Mouse (Mus musculus) left cerebral cortex, adult 11 months (tissue): ENCODE measurements around the gene Myh10.
"Not testable (repeated sequence)": the region's sequence is repeated elsewhere in the genome, so short reads cannot be mapped to it uniquely, and the experiment has no call there.

Source experiments
- DNase-seq: peaks from one replicate; pipeline ENCODE4 v3.0.0; 2022; ENCODE audit warnings: low spot score

Myh10 gene

DNA sequence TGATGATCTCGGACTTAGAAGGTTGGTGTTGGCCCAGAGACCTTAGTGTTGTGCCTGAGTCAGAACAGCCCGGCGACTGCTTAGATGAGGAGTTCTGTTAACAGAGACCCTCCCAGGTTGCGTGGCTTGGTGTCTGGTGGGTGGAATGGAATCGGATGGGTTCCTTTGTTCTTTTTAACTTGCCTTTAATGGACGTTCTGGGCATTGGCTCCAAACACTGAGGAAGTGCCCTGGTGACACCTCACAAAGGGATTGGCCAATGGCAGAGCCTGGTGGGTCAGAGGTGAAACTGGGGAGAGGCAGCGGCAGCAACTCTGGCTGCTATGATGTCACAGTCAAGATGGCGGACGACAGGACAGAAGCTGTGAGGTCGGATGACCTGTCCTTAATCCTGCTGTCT lies 99.4 kb downstream of the Myh10 start:
- DNase-seq, result no peak

- DNase-seq, result no peak
Observed at GRCm38 (mm10) chr11:68791794-68792193, 100.4 kb downstream of the Myh10 start.

DNA sequence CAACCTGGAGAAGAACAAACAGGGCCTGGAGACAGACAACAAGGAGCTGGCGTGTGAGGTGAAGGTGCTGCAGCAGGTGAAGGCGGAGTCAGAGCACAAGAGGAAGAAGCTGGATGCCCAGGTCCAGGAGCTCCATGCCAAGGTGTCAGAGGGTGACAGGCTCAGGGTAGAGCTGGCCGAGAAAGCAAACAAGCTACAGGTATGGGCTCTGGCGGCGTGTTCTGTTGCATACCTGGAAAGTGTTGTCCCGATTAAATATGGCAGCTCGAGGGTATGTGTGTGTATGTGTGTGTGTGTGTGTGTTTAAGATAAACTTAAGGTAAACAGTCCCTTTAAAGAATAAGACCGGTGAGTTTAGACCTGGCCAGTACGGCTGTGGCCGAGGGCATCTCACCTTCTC lies 106.9 kb downstream of the Myh10 start:
- DNase-seq, result no peak

GRCm38 (mm10) chr11:68805148-68805547 lies 113.8 kb downstream of the Myh10 start:
- no peak for DNase-seq

DNA sequence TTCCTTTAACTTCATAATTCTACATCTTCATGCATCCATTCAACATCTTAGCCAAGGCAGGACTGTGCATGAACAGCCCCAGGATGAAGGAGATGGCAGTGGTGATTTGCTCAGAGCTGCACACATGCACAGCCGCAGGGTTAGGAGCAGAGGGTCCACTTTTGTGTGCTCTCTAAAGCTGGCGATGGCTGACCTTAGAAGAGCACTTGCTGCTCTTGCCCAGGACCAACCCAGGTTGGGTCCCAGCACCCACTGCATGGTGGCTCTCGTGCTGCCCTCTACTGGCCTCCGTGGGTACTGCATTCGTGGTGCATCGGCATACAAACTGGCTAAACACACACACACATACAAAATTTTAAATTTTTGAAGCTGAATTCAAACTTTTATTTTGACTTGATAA lies 116.4 kb downstream of the Myh10 start:
- peak; percentile 50 for DNase-seq

GRCm38 (mm10) chr11:68811881-68812577 lies 120.7 kb downstream of the Myh10 start:
- DNase-seq, result no peak

DNA sequence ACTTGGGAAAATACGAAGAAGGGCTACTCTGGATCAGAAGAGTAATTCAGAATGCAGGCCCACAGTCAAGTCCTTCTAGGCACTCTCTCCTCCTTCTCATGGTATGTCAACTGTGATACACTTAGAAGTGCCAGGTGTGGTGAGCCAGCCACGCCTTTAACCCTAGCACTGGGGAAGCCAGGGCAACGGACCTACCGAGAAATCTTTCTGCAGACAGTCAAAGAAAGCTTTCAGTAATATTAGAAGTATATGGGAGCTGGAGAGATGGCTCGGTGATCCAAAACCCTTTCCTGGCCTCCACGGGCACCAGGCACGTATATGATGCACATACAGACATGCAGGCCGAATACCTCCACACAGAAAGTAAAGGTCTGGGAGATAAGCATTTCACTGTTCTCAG lies 127.1 kb downstream of the Myh10 start:
- DNase-seq, result no peak

GRCm38 (mm10) chr11:68819226-68819805 lies 128.0 kb downstream of the Myh10 start:
- DNase-seq, result no peak

GRCm38 (mm10) chr11:68822326-68822725 lies 131.0 kb downstream of the Myh10 start:
- no peak for DNase-seq

DNA sequence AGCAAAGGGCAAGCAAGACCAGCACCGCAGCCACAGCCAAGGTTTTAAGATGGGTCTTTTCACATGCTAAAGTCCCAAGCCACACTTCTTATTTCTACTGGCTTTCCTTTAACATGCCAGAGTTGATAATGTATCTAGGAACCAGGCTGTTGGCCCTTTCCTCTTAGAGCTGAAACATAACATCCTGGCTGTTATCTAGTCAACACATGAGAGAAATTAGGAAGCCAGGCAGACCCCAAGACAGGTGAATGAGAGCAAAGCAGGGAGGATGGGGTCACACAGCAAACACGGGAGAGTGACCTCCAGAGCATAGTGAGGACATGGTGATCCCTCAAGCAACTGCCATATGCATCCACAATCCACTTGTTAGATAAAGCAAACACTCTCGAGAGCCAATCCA lies 135.4 kb downstream of the Myh10 start:
- DNase-seq, result no peak

GRCm38 (mm10) chr11:68831580-68831979 lies 140.2 kb downstream of the Myh10 start:
- DNase-seq, result not testable (repeated sequence)

- DNase-seq, result no peak
Observed at GRCm38 (mm10) chr11:68832793-68833192, 141.4 kb downstream of the Myh10 start.

GRCm38 (mm10) chr11:68833593-68833992 lies 142.2 kb downstream of the Myh10 start:
- DNase-seq, result no peak

GRCm38 (mm10) chr11:68835034-68835433 lies 143.7 kb downstream of the Myh10 start:
- DNase-seq, result no peak

DNA sequence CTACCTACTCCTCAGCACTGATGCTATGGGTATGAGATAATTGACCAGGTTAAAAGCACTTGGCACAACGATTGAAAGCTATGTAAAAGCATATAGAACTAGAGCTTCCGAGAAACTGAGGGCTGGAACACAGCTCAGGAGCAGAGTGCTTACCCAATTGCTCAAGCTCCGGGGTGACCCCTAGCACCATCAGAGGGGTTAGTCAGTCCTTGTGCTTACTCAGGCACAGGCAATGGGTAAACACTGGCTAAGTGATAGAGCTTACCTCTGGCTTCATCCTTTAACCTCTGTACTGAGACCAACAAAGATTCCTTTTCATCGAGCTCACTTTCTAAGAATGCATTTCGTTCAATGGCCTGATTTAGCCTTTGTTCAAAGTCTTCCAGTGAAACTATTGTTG lies 148.2 kb downstream of the Myh10 start:
- no peak for DNase-seq

DNA sequence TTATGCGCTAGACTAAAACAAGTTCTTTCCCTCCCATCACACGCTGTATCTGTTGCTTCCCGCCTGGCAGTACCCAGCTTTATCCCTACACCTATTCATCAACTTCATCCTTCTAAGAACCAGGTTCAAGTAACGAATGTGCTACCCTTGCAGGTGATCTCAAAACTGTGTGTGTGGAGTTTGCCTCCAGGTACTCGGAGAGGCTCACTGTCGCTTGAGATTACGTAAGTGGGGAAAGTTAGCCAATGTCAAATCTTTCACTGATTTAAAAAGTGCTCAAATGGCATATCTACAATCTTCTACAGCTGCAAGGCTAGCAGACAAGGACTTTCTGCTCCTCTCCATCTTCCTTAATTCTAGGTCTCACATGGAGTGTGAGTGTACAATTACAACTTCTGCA lies 159.5 kb downstream of the Myh10 start:
- no peak for DNase-seq

DNA sequence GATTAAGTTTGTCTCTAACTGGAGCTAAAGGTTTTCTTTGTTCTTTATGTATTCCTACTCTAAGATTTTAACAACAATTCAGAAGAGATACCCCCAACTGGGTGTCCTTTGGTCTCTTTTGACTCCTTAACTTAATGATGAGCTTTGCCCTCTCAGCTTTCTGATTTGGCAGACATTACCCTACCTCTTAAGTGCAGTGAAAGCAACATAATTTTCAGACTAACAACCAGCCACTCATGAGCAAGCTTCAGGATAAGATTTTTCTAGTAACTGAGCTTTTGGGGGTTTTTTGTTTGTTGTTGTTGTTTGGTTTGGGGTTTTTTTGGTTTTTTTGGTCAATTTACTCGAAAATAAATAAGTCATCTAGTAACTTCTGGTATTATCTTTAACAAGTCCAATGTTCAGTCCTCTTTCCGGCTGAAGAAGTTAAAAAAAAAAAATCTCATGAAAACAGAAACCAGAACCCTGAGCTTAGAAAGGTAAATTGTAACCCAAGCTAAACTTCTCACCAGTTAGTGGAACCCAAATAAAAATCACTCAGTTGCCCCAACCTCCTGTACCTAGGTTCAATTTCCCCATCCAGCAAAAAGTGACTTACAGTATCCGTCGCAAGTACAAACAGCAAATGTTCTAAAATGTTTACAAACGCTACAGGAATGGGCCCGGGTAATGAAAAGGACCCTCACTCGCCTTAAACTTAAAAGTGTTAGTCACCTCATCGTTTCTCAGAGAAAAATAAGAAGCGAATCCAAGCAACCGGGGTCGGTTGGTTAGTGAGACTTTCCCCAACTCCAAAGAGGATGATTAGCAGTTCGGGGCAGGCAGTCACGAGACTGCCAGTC lies 160.5 kb downstream of the Myh10 start:
- no peak for DNase-seq

- DNase-seq, result peak; percentile 26
Observed at GRCm38 (mm10) chr11:68852486-68852901, 161.1 kb downstream of the Myh10 start.

- DNase-seq, result peak; percentile 99
Observed at GRCm38 (mm10) chr11:68852932-68853409, 161.6 kb downstream of the Myh10 start.

GRCm38 (mm10) chr11:68853611-68854401 lies 162.4 kb downstream of the Myh10 start:
- DNase-seq, result no peak

DNA sequence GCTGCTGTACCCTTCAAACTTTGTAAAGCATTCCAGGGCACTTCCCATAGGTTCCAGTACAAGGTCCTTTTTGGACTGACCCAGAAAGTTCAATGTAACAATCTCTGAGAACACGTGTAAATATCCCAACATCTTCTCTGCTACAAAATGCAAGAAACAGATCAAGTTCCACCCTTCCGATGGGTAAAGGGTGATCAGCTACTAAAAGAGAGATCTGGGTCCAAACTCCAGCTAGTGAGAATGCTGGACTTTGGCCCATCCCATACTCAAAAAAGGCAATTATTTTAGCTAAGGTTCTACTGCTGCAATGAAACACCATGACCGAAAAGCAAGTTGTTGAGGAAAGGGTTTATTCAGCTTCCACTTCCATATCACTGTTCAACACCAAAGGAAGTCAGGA lies 163.3 kb downstream of the Myh10 start:
- DNase-seq, result no peak

DNA sequence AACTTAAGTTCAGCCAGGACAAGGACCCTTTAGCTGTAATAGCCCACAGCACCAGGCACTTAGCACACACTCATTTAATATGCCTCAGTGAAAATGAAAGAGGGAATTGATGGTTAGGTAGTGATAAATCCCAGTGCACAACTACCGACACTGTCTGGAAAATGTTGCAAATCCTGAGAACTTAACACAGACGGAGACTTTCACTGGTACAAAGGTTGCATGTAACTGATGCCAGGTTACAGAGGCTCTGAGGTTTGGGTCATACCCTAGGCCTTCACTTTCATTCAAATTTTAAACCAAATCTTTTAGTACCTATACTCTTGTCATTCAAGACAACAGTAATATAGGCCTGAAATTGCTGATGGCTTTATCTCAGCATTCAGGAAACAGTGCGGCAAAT lies 166.0 kb downstream of the Myh10 start:
- no peak for DNase-seq
